Mouse (Mus musculus): ENCODE results near the gene Nkx2-9. TPM values are rescaled to one million over a fixed set of nuclear protein-coding genes. Genes with fewer than 3 reads are reported as not detected.

The Nkx2-9 gene
- not detected for polyA plus RNA-seq (2012; fragmentation: generic; extraction: Trizol)
- long read RNA-seq, experiment 1 = 0 reads
- long read RNA-seq, experiment 2 = 0 reads

GRCm38 (mm10) chr12:56612761-56613437 lies at the start of gene Nkx2-9:
Nkx2-9 (minus strand) TSS chr12:56613284.
- Histone ChIP-seq H3K79me3 (ENCODE audit: low read depth) (no peaks in the 10 kb centered on the region), H3K4me3 (ENCODE audit: insufficient read depth, poor library complexity, severe bottlenecking) (no peak within 1 kb of the TSS), H3K27me3 (ENCODE audit: control insufficient read depth, insufficient read depth, insufficient read length) (peaks cover 4% of the 10 kb centered on the region), H3ac (ENCODE audit: control insufficient read depth, insufficient read length, low read depth) (no peak within 1 kb of the TSS), H3K79me2 (ENCODE audit: control insufficient read depth, insufficient read depth) (no peaks in the 10 kb centered on the region), H3K36me3 (ENCODE audit: control insufficient read depth, insufficient read depth) (no peaks in the 10 kb centered on the region)
- TF ChIP-seq FOSL1 (IDR thresholded peaks at IDR 0.05; ENCODE audit: insufficient read depth, low read length, poor library complexity, severe bottlenecking) (no peak), MYOD1 (IDR thresholded peaks at IDR 0.05; ENCODE audit: control insufficient read depth, insufficient read length, low read depth) (no peak), MAX (IDR thresholded peaks at IDR 0.05) (no peak), USF1 (IDR thresholded peaks at IDR 0.05; ENCODE audit: low read depth) (no peak), MYOG (IDR thresholded peaks at IDR 0.05; ENCODE audit: control insufficient read depth, extremely low read depth, insufficient read length) (no peak), CEBPB (IDR thresholded peaks at IDR 0.05; ENCODE audit: low read depth) (no peak), CTCF (IDR thresholded peaks at IDR 0.05; ENCODE audit: control insufficient read depth, insufficient read depth, insufficient read length) (no peak)

GRCm38 (mm10) chr12:56637181-56637566 lies 24.1 kb upstream of the Nkx2-9 start:
- no peak overlapping the region for H3ac ChIP-seq (ENCODE audit: control insufficient read depth, insufficient read length, low read depth)
- H3K4me3 ChIP-seq (ENCODE audit: insufficient read depth, poor library complexity, severe bottlenecking) = no peak overlapping the region
- no peaks in the 10 kb centered on the region for H3K79me3 ChIP-seq (ENCODE audit: low read depth)
- H3K36me3 ChIP-seq (ENCODE audit: control insufficient read depth, insufficient read depth) = no peaks in the 10 kb centered on the region
- H3K27me3 ChIP-seq (ENCODE audit: control insufficient read depth, insufficient read depth, insufficient read length) = no peaks in the 10 kb centered on the region
- no peak for TF ChIP-seq CEBPB (IDR thresholded peaks at IDR 0.05; ENCODE audit: low read depth)
- no peak for TF ChIP-seq FOSL1 (IDR thresholded peaks at IDR 0.05; ENCODE audit: insufficient read depth, low read length, poor library complexity, severe bottlenecking)
- no peak for TF ChIP-seq MAX (IDR thresholded peaks at IDR 0.05)
- TF ChIP-seq CTCF (IDR thresholded peaks at IDR 0.05; ENCODE audit: control insufficient read depth, insufficient read depth, insufficient read length) = no peak
- TF ChIP-seq MYOG (IDR thresholded peaks at IDR 0.05; ENCODE audit: control insufficient read depth, extremely low read depth, insufficient read length) = no peak
- no peak for TF ChIP-seq MYOD1 (IDR thresholded peaks at IDR 0.05; ENCODE audit: control insufficient read depth, insufficient read length, low read depth)
- no peak for TF ChIP-seq USF1 (IDR thresholded peaks at IDR 0.05; ENCODE audit: low read depth)
- no peaks in the 10 kb centered on the region for H3K79me2 ChIP-seq (ENCODE audit: control insufficient read depth, insufficient read depth)

GRCm38 (mm10) chr12:56636534-56637180 lies 23.6 kb upstream of the Nkx2-9 start:
- Histone ChIP-seq H3K27me3 (ENCODE audit: control insufficient read depth, insufficient read depth, insufficient read length) (no peaks in the 10 kb centered on the region), H3K79me3 (ENCODE audit: low read depth) (no peaks in the 10 kb centered on the region), H3K4me3 (ENCODE audit: insufficient read depth, poor library complexity, severe bottlenecking) (no peak overlapping the region), H3ac (ENCODE audit: control insufficient read depth, insufficient read length, low read depth) (no peak overlapping the region), H3K79me2 (ENCODE audit: control insufficient read depth, insufficient read depth) (no peaks in the 10 kb centered on the region), H3K36me3 (ENCODE audit: control insufficient read depth, insufficient read depth) (no peaks in the 10 kb centered on the region)
- TF ChIP-seq MAX (IDR thresholded peaks at IDR 0.05) (no peak), CTCF (IDR thresholded peaks at IDR 0.05; ENCODE audit: control insufficient read depth, insufficient read depth, insufficient read length) (no peak), CEBPB (IDR thresholded peaks at IDR 0.05; ENCODE audit: low read depth) (no peak), MYOD1 (IDR thresholded peaks at IDR 0.05; ENCODE audit: control insufficient read depth, insufficient read length, low read depth) (no peak), FOSL1 (IDR thresholded peaks at IDR 0.05; ENCODE audit: insufficient read depth, low read length, poor library complexity, severe bottlenecking) (no peak)

- no peaks in the 10 kb centered on the region for H3K79me2 ChIP-seq (ENCODE audit: control insufficient read depth, insufficient read depth)
- peaks cover 4% of the 10 kb centered on the region for H3K27me3 ChIP-seq (ENCODE audit: control insufficient read depth, insufficient read depth, insufficient read length)
- no peaks in the 10 kb centered on the region for H3K79me3 ChIP-seq (ENCODE audit: low read depth)
- TF ChIP-seq CEBPB (IDR thresholded peaks at IDR 0.05; ENCODE audit: low read depth) (no peak), MYOG (IDR thresholded peaks at IDR 0.05; ENCODE audit: control insufficient read depth, extremely low read depth, insufficient read length) (no peak), CTCF (IDR thresholded peaks at IDR 0.05; ENCODE audit: control insufficient read depth, insufficient read depth, insufficient read length) (no peak), USF1 (IDR thresholded peaks at IDR 0.05; ENCODE audit: low read depth) (no peak), FOSL1 (IDR thresholded peaks at IDR 0.05; ENCODE audit: insufficient read depth, low read length, poor library complexity, severe bottlenecking) (no peak), MYOD1 (IDR thresholded peaks at IDR 0.05; ENCODE audit: control insufficient read depth, insufficient read length, low read depth) (no peak), MAX (IDR thresholded peaks at IDR 0.05) (no peak)
- no peak overlapping the region for H3ac ChIP-seq (ENCODE audit: control insufficient read depth, insufficient read length, low read depth)
- no peak overlapping the region for H3K4me3 ChIP-seq (ENCODE audit: insufficient read depth, poor library complexity, severe bottlenecking)
- no peaks in the 10 kb centered on the region for H3K36me3 ChIP-seq (ENCODE audit: control insufficient read depth, insufficient read depth)
Observed at GRCm38 (mm10) chr12:56616088-56616487, 3.0 kb upstream of the Nkx2-9 start.

GRCm38 (mm10) chr12:56615391-56615790 lies 2.3 kb upstream of the Nkx2-9 start:
- H3ac ChIP-seq (ENCODE audit: control insufficient read depth, insufficient read length, low read depth) = no peak overlapping the region
- H3K79me3 ChIP-seq (ENCODE audit: low read depth) = no peaks in the 10 kb centered on the region
- peaks cover 4% of the 10 kb centered on the region for H3K27me3 ChIP-seq (ENCODE audit: control insufficient read depth, insufficient read depth, insufficient read length)
- no peak overlapping the region for H3K4me3 ChIP-seq (ENCODE audit: insufficient read depth, poor library complexity, severe bottlenecking)
- H3K36me3 ChIP-seq (ENCODE audit: control insufficient read depth, insufficient read depth) = no peaks in the 10 kb centered on the region
- TF ChIP-seq USF1 (IDR thresholded peaks at IDR 0.05; ENCODE audit: low read depth) (no peak), CTCF (IDR thresholded peaks at IDR 0.05; ENCODE audit: control insufficient read depth, insufficient read depth, insufficient read length) (no peak), CEBPB (IDR thresholded peaks at IDR 0.05; ENCODE audit: low read depth) (no peak), FOSL1 (IDR thresholded peaks at IDR 0.05; ENCODE audit: insufficient read depth, low read length, poor library complexity, severe bottlenecking) (no peak), MAX (IDR thresholded peaks at IDR 0.05) (no peak), MYOD1 (IDR thresholded peaks at IDR 0.05; ENCODE audit: control insufficient read depth, insufficient read length, low read depth) (no peak), MYOG (IDR thresholded peaks at IDR 0.05; ENCODE audit: control insufficient read depth, extremely low read depth, insufficient read length) (no peak)
- H3K79me2 ChIP-seq (ENCODE audit: control insufficient read depth, insufficient read depth) = no peaks in the 10 kb centered on the region

Measured in C2C12 (cell line).